Mouse (Mus musculus) left cerebral cortex, postnatal 25 days (tissue): ENCODE data around the gene Aim2. TPM values are rescaled to one million over a fixed set of nuclear protein-coding genes. Genes with fewer than 3 reads are reported as not detected.

Experiments
- DNase-seq, 2 experiments: peaks; one replicate each; pipeline ENCODE4 v3.0.0; 2022; ENCODE audit warnings: low spot score in 2 of 2, mixed read lengths in 1 of 2
- intact Hi-C: fragments of 180-260 bp; cut with DNase I; formaldehyde crosslinking; loops from one replicate; pipeline ENCODE4 v1.15.1; 2025
- total RNA-seq, 2 experiments: library from RNA; stranded (reverse); gene quantifications; 2 replicates each; pipeline ENCODE4 v1.2.3; 2021

Aim2 gene
- total RNA-seq, 2 experiments from 2014 or later: 1.6 to 2.5 TPM

- peak; percentile 58 to 77 for DNase-seq
- intact Hi-C loops: loop anchor here (1.0 kb wide), 1 partner anchor 38 kb away; no protein-coding TSS in a partner anchor
These were observed 11.1 kb upstream of the Aim2 start for GRCm38 (mm10) chr1:173339543-173339942.

- intact Hi-C loops: no loop called here
These were observed 8.3 kb upstream of the Aim2 start for GRCm38 (mm10) chr1:173342425-173342824.

GRCm38 (mm10) chr1:173343934-173344333 is 6.7 kb upstream of the Aim2 start:
- intact Hi-C loops: no loop called here

More at GRCm38 (mm10) chr1:173342425-173342824, 8.3 kb upstream of the Aim2 start:
- DNase-seq: no peak

GRCm38 (mm10) chr1:173345112-173345511 is 5.6 kb upstream of the Aim2 start:
- no peak for DNase-seq
- intact Hi-C loops: no loop called here

More at GRCm38 (mm10) chr1:173343934-173344333, 6.7 kb upstream of the Aim2 start:
- no peak for DNase-seq

GRCm38 (mm10) chr1:173348527-173348926 is 2.2 kb upstream of the Aim2 start:
- no peak for DNase-seq
- intact Hi-C loops: no loop called here

- no peak for DNase-seq
These were observed 1.5 kb upstream of the Aim2 start for GRCm38 (mm10) chr1:173349192-173349591.

GRCm38 (mm10) chr1:173349946-173350345 is 733 bp upstream of the Aim2 start:
- intact Hi-C loops: no loop called here
- DNase-seq: no peak

More at GRCm38 (mm10) chr1:173349192-173349591, 1.5 kb upstream of the Aim2 start:
- intact Hi-C loops: no loop called here

GRCm38 (mm10) chr1:173355107-173355846 is 4.6 kb downstream of the Aim2 start:
- DNase-seq: peak in 1 of 2 experiments; percentile 92

GRCm38 (mm10) chr1:173356699-173357098 is 6.0 kb downstream of the Aim2 start:
- intact Hi-C loops: loop anchor here (5.0 kb wide), 1 partner anchor 604 kb away; no protein-coding TSS in a partner anchor
- no peak for DNase-seq

More at GRCm38 (mm10) chr1:173355107-173355846, 4.6 kb downstream of the Aim2 start:
- intact Hi-C loops: loop anchor here (1.0 to 5.0 kb wide), 2 partner anchors 12 to 603 kb away; partner anchors contain the start of gene Cadm3

- DNase-seq: peak in 1 of 2 experiments; percentile 90
- intact Hi-C loops: loop anchor here (5.0 kb wide), 1 partner anchor 605 kb away; no protein-coding TSS in a partner anchor
These were observed 7.1 kb downstream of the Aim2 start for GRCm38 (mm10) chr1:173357799-173358198.

- intact Hi-C loops: loop anchor here (5.0 kb wide), 1 partner anchor 607 kb away; no protein-coding TSS in a partner anchor
- DNase-seq: no peak
These were observed 9.1 kb downstream of the Aim2 start for GRCm38 (mm10) chr1:173359590-173360290.

GRCm38 (mm10) chr1:173361651-173362050 is 11.0 kb downstream of the Aim2 start:
- intact Hi-C loops: no loop called here
- DNase-seq: no peak

- DNase-seq: peak in 1 of 2 experiments; percentile 65
- intact Hi-C loops: no loop called here
These were observed 12.8 kb downstream of the Aim2 start for GRCm38 (mm10) chr1:173363436-173363835.

- peak in 1 of 2 experiments; percentile 59 for DNase-seq
- intact Hi-C loops: no loop called here
These were observed 13.6 kb downstream of the Aim2 start for GRCm38 (mm10) chr1:173364125-173364800.

GRCm38 (mm10) chr1:173365970-173366409 is 15.3 kb downstream of the Aim2 start:
- intact Hi-C loops: no loop called here
- DNase-seq: peak in 1 of 2 experiments; percentile 39

GRCm38 (mm10) chr1:173366701-173367355 is 16.1 kb downstream of the Aim2 start:
- DNase-seq: peak; percentile 63 to 83
- intact Hi-C loops: loop anchor here (1.0 kb wide), 1 partner anchor 12 kb away; no protein-coding TSS in a partner anchor

- intact Hi-C loops: loop anchor here (1.0 kb wide), 1 partner anchor 12 kb away; no protein-coding TSS in a partner anchor
- peak; percentile 73 to 78 for DNase-seq
These were observed 16.8 kb downstream of the Aim2 start, which contains the start of gene Cadm3 for GRCm38 (mm10) chr1:173367356-173368046. TSS of gene Cadm3 (minus strand) at chr1:173367695.

GRCm38 (mm10) chr1:173369611-173370010 is 18.9 kb downstream of the Aim2 start:
- intact Hi-C loops: no loop called here

More at GRCm38 (mm10) chr1:173369611-173370010, 18.9 kb downstream of the Aim2 start:
- DNase-seq: no peak
